Mouse (Mus musculus): ENCODE results near the gene Polr2b.

GRCm38 (mm10) chr5:77368194-77368593 lies 58.2 kb downstream of the Polr2b start:
- TF ChIP-seq POLR2A (IDR thresholded peaks at IDR 0.05; ENCODE audit: control insufficient read depth, low read depth, low read length) (no peak), CTCF (IDR thresholded peaks at IDR 0.05; ENCODE audit: control insufficient read depth, insufficient read depth, insufficient replicate concordance, low read depth, low read length) (no peak)
